8 mouse cellular contexts compared by ENCODE assay signal in genomic region chr4:133690252-133690651, GRCm38 (mm10). TPM values are rescaled to one million over a fixed set of nuclear protein-coding genes. Genes with fewer than 3 reads are reported as not detected.
DNase-seq lines count a peak whose midpoint lies in the region; ATAC-seq and TF ChIP-seq lines count a peak whose summit lies in the region.

No protein-coding gene starts in this region.

- H3K27ac ChIP-seq in embryonic facial prominence, embryonic 14.5 days (replicated peaks; ENCODE audit: low read depth, low read length), result peak overlapping the region; percentile 22; the same call in 1 of the 2 replicates
- no peak overlapping the region for H3K27ac ChIP-seq in hindbrain, postnatal 0 days

- H3K36me3 ChIP-seq in embryonic facial prominence, embryonic 14.5 days (ENCODE audit: control insufficient read depth, insufficient read depth, low read length), result peaks cover 100% of the 10 kb centered on the region
- H3K36me3 ChIP-seq in hindbrain, postnatal 0 days (ENCODE audit: insufficient read depth, low read length), result peaks cover 92% of the 10 kb centered on the region

- H3K9me3 ChIP-seq in embryonic facial prominence, embryonic 14.5 days (ENCODE audit: control insufficient read depth, low read length), result no peaks in the 10 kb centered on the region
- no peaks in the 10 kb centered on the region for H3K9me3 ChIP-seq in hindbrain, postnatal 0 days (ENCODE audit: low read length)

- H3K4me3 ChIP-seq in embryonic facial prominence, embryonic 14.5 days (ENCODE audit: low read depth, low read length), result no peak overlapping the region
- no peak overlapping the region for H3K4me3 ChIP-seq in hindbrain, postnatal 0 days (ENCODE audit: low read length)

- 19% methylated on average over 5 of the region's 5 CpGs for WGBS in embryonic facial prominence, embryonic 14.5 days
- WGBS in hindbrain, postnatal 0 days, result 17% methylated on average over 5 of the region's 5 CpGs

- no peaks in the 10 kb centered on the region for H3K27me3 ChIP-seq in embryonic facial prominence, embryonic 14.5 days (replicated peaks; ENCODE audit: control insufficient read depth, insufficient read depth, low read length)
- no peaks in the 10 kb centered on the region for H3K27me3 ChIP-seq in hindbrain, postnatal 0 days (ENCODE audit: insufficient read depth, low read length)

- peaks cover 7% of the 10 kb centered on the region; the same call in 1 of the 2 replicates for H3K4me1 ChIP-seq in embryonic facial prominence, embryonic 14.5 days (ENCODE audit: control insufficient read depth, insufficient read depth, low read length)
- H3K4me1 ChIP-seq in hindbrain, postnatal 0 days (ENCODE audit: insufficient read depth, low read length), result no peaks in the 10 kb centered on the region

- no peak for ATAC-seq in embryonic facial prominence, embryonic 14.5 days (ENCODE audit: low read depth)
- no peak for ATAC-seq in hindbrain, postnatal 0 days

- no peak overlapping the region for H3K9ac ChIP-seq in embryonic facial prominence, embryonic 14.5 days (ENCODE audit: low read depth, low read length)
- H3K9ac ChIP-seq in hindbrain, postnatal 0 days (replicated peaks; ENCODE audit: low read length), result no peak overlapping the region

- H3K4me2 ChIP-seq in embryonic facial prominence, embryonic 14.5 days (ENCODE audit: low read depth, low read length), result no peak overlapping the region
- H3K4me2 ChIP-seq in hindbrain, postnatal 0 days (ENCODE audit: low read depth, low read length), result no peak overlapping the region

- DNase-seq in kidney, adult 11 months, result peak; percentile 43
- DNase-seq in kidney, adult 18-20 months, result no peak
- DNase-seq in embryonic facial prominence, embryonic 14.5 days (ENCODE audit: low spot score), result peak; percentile 72
- peak; percentile 29 for DNase-seq in hindbrain, postnatal 0 days (ENCODE audit: low spot score)
- peak; percentile 49 for DNase-seq in lung, postnatal 25 days (ENCODE audit: low spot score)
- DNase-seq in cerebellum, postnatal 25 days, result no peak
- DNase-seq in right cerebral cortex, adult 18-20 months, result no peak
- DNase-seq in urinary bladder, postnatal 4 days (ENCODE audit: low spot score in 2 of 2), result no peak

- TF ChIP-seq CTCF in hindbrain, postnatal 0 days (IDR thresholded peaks at IDR 0.05; ENCODE audit: low read depth), result no peak

RNA-seq across cellular contexts. Expression of gene Pigv, which starts 17.8 kb away (rescaled TPM):
- polyA plus RNA-seq in embryonic facial prominence, embryonic 14.5 days (2014; fragmentation: Nextera tagmentation; extraction: Ambion mirVana), result 8.4 and 11.3 TPM in 2 replicates
- total RNA-seq in hindbrain, postnatal 0 days (2014; rRNA removed), result 11.3 and 13.4 TPM in 2 replicates
- polyA plus RNA-seq in hindbrain, postnatal 0 days (2015; fragmentation: Nextera tagmentation; extraction: Ambion mirVana), result 13.0 and 14.0 TPM in 2 replicates

RNA-seq across cellular contexts. Expression of gene Zdhhc18, which starts 40.3 kb away (rescaled TPM):
- 2.1 and 3.7 TPM in 2 replicates for polyA plus RNA-seq in embryonic facial prominence, embryonic 14.5 days (2014; fragmentation: Nextera tagmentation; extraction: Ambion mirVana)
- total RNA-seq in hindbrain, postnatal 0 days (2014; rRNA removed), result 17.4 and 22.6 TPM in 2 replicates
- 8.2 and 10.2 TPM in 2 replicates for polyA plus RNA-seq in hindbrain, postnatal 0 days (2015; fragmentation: Nextera tagmentation; extraction: Ambion mirVana)

Comparison
In these comparisons a context has a peak if more than half of its experiments do, and no peak if none do; other contexts are left out.
1. DNase-seq: peak in kidney, adult 11 months (single experiment), embryonic facial prominence, embryonic 14.5 days (single experiment), hindbrain, postnatal 0 days (single experiment) and lung, postnatal 25 days (single experiment); none in kidney, adult 18-20 months (single experiment), cerebellum, postnatal 25 days (0 of 2), right cerebral cortex, adult 18-20 months (single experiment) and urinary bladder, postnatal 4 days (0 of 2).